Mouse (Mus musculus) lung, embryonic 14.5 days (tissue): ENCODE measurements at regions not wholly inside any gene's neighbourhood (a gene's known extent, or its start where the extent isn't known, plus 50 kb on each side); places are given as distances from the start of the nearest gene placed in this dataset.

Source experiments
- ATAC-seq: fragments of 200-750 bp; cut with Nextera tagmentation; 2 replicates; pipeline ENCODE4 v1.8.0; 2017; ENCODE audit warnings: mild to moderate bottlenecking, moderate TSS enrichment, moderate library complexity; ENCODE audit not compliant: insufficient read depth
- DNase-seq: peaks from one replicate; pipeline ENCODE4 v3.0.0-alpha.2; 2015
- H3K27ac ChIP-seq: fragments of 300-500 bp; sonication (generic); 2 replicates; pipeline ENCODE4 v1.5.1; 2014; ENCODE audit warnings: low read depth, mild to moderate bottlenecking, moderate library complexity
- H3K27me3 ChIP-seq: fragments of 300-500 bp; sonication (generic); 2 replicates; pipeline ENCODE4 v1.6.1; 2014; ENCODE audit warnings: low read length, control low read depth; ENCODE audit not compliant: insufficient read depth
- H3K36me3 ChIP-seq: fragments of 300-500 bp; sonication (generic); 2 replicates; pipeline ENCODE4 v1.6.1; 2014; ENCODE audit warnings: control low read depth; ENCODE audit not compliant: insufficient read depth
- H3K4me1 ChIP-seq: fragments of 300-500 bp; sonication (generic); 2 replicates; pipeline ENCODE4 v1.6.1; 2014; ENCODE audit warnings: antibody characterized with exemption, control low read depth; ENCODE audit not compliant: insufficient read depth
- H3K4me2 ChIP-seq: fragments of 300-500 bp; sonication (generic); 2 replicates; pipeline ENCODE4 v1.6.1; 2014; ENCODE audit warnings: mild to moderate bottlenecking
- H3K4me3 ChIP-seq: fragments of 300-500 bp; sonication (generic); 2 replicates; pipeline ENCODE4 v1.5.1; 2014; ENCODE audit warnings: low read depth, low read length
- H3K9ac ChIP-seq: fragments of 300-500 bp; sonication (generic); 2 replicates; pipeline ENCODE4 v1.6.1; 2014
- H3K9me3 ChIP-seq: fragments of 300-500 bp; sonication (generic); 2 replicates; pipeline ENCODE4 v1.6.1; 2016; ENCODE audit warnings: low read depth, low read length, control low read depth
- CTCF ChIP-seq: IDR thresholded peaks from 2 replicates; pipeline ENCODE4 v1.5.1; 2016; ENCODE audit warnings: antibody characterized with exemption, low read depth
- WGBS: fragments of 180-500 bp; shearing (Covaris S2); extraction: QIAGEN DNeasy Blood & Tissue Kit; methylation state at CpG from one replicate; pipeline ENCODE4 v1.1.7; 2014; 5-methylcytosine and 5-hydroxymethylcytosine counted together

DNA sequence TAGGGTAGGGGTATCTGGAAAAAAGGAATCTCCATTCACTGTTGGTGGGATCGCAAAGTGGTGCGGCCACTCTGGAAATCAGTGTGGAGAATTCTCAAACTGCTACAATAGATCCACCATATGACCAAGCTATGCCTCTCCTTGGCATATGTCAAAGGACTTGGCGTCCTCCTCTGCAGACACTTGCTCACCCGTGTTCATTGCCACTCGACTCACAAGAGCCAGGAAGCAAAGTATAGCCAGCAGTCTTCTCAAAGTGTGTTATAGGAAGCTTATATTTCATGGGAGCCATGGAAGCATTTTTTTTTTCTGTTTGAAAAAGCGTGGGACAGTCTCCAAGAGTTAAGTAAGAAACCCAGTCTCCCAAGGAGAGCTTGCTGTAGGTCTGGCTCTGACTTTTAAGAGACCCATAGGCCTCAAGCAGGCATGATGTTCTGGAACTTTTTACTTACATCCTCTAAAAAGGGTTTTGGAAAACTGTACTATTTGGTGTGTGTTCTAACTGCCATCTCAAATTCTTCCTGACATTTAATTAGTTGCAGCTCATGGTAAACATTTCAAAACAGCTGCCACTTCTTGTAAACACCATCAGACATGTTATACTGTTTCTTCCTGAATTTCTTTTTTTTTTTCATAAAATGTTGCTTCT lies 89.6 kb upstream of the Maged2 start:
- Histone ChIP-seq H3K27ac (peak overlapping the region; percentile 70), H3K4me2 (no peak overlapping the region), H3K4me1 (no peaks in the 10 kb centered on the region), H3K9me3 (no peaks in the 10 kb centered on the region), H3K27me3 (no peaks in the 10 kb centered on the region), H3K9ac (no peak overlapping the region), H3K4me3 (no peak overlapping the region), H3K36me3 (no peaks in the 10 kb centered on the region)
- DNase-seq: peak; percentile 79
- ATAC-seq: peak; percentile 78
- TF ChIP-seq CTCF: no peak
- 60% methylated on average over 6 of the region's 6 CpGs for WGBS

DNA sequence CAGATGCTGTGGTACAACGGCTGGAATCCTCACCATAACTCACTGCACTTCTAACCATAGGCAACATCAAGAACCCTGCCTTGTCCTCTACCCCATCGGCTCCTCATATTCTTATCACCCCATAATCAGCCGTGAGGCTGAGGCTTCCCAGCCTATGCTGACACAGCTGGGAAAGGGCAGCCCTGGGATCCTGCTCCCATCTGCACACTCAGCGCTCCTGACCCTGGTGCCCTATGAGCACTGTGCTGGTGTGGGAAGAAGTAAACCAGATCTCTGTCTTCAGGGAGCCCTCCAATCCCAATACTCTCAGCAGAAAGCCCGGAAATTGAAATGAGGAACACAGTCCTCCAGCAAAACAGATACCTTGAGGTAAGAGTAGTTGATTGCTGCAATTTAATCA lies 88.7 kb upstream of the Maged2 start:
- no peak overlapping the region for H3K4me3 ChIP-seq
- peak; percentile 72 for DNase-seq
- H3K4me2 ChIP-seq: no peak overlapping the region
- ATAC-seq: peak; percentile 94
- no peaks in the 10 kb centered on the region for H3K9me3 ChIP-seq
- 42% methylated on average over 5 of the region's 5 CpGs for WGBS
- H3K9ac ChIP-seq: no peak overlapping the region
- no peak for TF ChIP-seq CTCF
- H3K27me3 ChIP-seq: no peaks in the 10 kb centered on the region
- 0 out of 2 replicates have a peak overlapping the region, but pooled peaks have one; percentile 12 for H3K27ac ChIP-seq
- H3K4me1 ChIP-seq: no peaks in the 10 kb centered on the region
- H3K36me3 ChIP-seq: no peaks in the 10 kb centered on the region
